Mouse (Mus musculus) left cerebral cortex, adult 18-20 months (tissue): ENCODE results near the gene Dcst1. TPM values are rescaled to one million over a fixed set of nuclear protein-coding genes. Genes with fewer than 3 reads are reported as not detected.

Experiments
- DNase-seq, 2 experiments: peaks; one replicate each; pipeline ENCODE4 v3.0.0; 2021 to 2022; ENCODE audit warnings: low spot score in 2 of 2, mixed read lengths in 1 of 2
- total RNA-seq, 2 experiments: library from RNA; stranded (reverse); gene quantifications; 2 replicates each; pipeline ENCODE4 v1.2.3; 2021

Dcst1 gene
- total RNA-seq, 2 experiments from 2014 or later: not detected

GRCm38 (mm10) chr3:89365486-89366414 lies 697 bp upstream of the Dcst1 start:
- no peak for DNase-seq

GRCm38 (mm10) chr3:89364631-89365030 lies 422 bp downstream of the Dcst1 start:
- no peak for DNase-seq

- DNase-seq: no peak
Measured at GRCm38 (mm10) chr3:89361675-89362074, 3.4 kb downstream of the Dcst1 start, which contains the start of gene Dcst2. Dcst2 (plus strand) TSS chr3:89361975.

GRCm38 (mm10) chr3:89360237-89360636 lies 4.8 kb downstream of the Dcst1 start:
- DNase-seq: no peak

GRCm38 (mm10) chr3:89359630-89360029 lies 5.4 kb downstream of the Dcst1 start:
- no peak for DNase-seq

- DNase-seq: no peak
Measured at GRCm38 (mm10) chr3:89356029-89356428, 9.0 kb downstream of the Dcst1 start.

- DNase-seq: no peak
Measured at GRCm38 (mm10) chr3:89355512-89355902, 9.5 kb downstream of the Dcst1 start.

- peak; percentile 86 to 93 for DNase-seq
Measured at GRCm38 (mm10) chr3:89354816-89355511, 10.1 kb downstream of the Dcst1 start.

- no peak for DNase-seq
Measured at GRCm38 (mm10) chr3:89351271-89351670, 13.8 kb downstream of the Dcst1 start.

- peak; percentile 88 to 92 for DNase-seq
Measured at GRCm38 (mm10) chr3:89349869-89350501, 15.1 kb downstream of the Dcst1 start, which contains the start of gene Adam15. Adam15 (minus strand) TSS chr3:89349996.

- peak; percentile 27 to 31 for DNase-seq
Measured at GRCm38 (mm10) chr3:89348911-89349868, 15.9 kb downstream of the Dcst1 start.

- DNase-seq: no peak
Measured at GRCm38 (mm10) chr3:89347916-89348315, 17.1 kb downstream of the Dcst1 start.

- no peak for DNase-seq
Measured at GRCm38 (mm10) chr3:89346815-89347540, 18.1 kb downstream of the Dcst1 start.

GRCm38 (mm10) chr3:89343279-89343678 lies 21.8 kb downstream of the Dcst1 start:
- DNase-seq: no peak

- DNase-seq: no peak
Measured at GRCm38 (mm10) chr3:89341794-89342193, 23.3 kb downstream of the Dcst1 start.

- DNase-seq: peak; percentile 74 to 84
Measured at GRCm38 (mm10) chr3:89340465-89340864, 24.6 kb downstream of the Dcst1 start.

- peak; percentile 56 to 69 for DNase-seq
Measured at GRCm38 (mm10) chr3:89339416-89339815, 25.6 kb downstream of the Dcst1 start.

- DNase-seq: no peak
Measured at GRCm38 (mm10) chr3:89337721-89338578, 27.1 kb downstream of the Dcst1 start, which contains the start of gene Efna4. Efna4 (minus strand) TSS chr3:89338028.
